Mouse (Mus musculus) C3H10T1/2 (cell line): ENCODE data around the gene Clip1. TPM values are rescaled to one million over a fixed set of nuclear protein-coding genes. Genes with fewer than 3 reads are reported as not detected.

ENCODE experiments used
- polyA plus RNA-seq, 2 experiments: library from polyadenylated mRNA; unstranded; fragments of >200 nt; fragmentation: generic; extraction: Trizol; gene quantifications; one replicate each; pipeline ENCODE4 v1.2.1; 2012; ENCODE audit warnings: missing spikeins in 2 of 2

Gene Clip1
- 10 to 100 TPM in 1 of 2 experiments, 1 to 10 TPM in 1; 1.6 to 18.9 TPM for polyA plus RNA-seq

DNA sequence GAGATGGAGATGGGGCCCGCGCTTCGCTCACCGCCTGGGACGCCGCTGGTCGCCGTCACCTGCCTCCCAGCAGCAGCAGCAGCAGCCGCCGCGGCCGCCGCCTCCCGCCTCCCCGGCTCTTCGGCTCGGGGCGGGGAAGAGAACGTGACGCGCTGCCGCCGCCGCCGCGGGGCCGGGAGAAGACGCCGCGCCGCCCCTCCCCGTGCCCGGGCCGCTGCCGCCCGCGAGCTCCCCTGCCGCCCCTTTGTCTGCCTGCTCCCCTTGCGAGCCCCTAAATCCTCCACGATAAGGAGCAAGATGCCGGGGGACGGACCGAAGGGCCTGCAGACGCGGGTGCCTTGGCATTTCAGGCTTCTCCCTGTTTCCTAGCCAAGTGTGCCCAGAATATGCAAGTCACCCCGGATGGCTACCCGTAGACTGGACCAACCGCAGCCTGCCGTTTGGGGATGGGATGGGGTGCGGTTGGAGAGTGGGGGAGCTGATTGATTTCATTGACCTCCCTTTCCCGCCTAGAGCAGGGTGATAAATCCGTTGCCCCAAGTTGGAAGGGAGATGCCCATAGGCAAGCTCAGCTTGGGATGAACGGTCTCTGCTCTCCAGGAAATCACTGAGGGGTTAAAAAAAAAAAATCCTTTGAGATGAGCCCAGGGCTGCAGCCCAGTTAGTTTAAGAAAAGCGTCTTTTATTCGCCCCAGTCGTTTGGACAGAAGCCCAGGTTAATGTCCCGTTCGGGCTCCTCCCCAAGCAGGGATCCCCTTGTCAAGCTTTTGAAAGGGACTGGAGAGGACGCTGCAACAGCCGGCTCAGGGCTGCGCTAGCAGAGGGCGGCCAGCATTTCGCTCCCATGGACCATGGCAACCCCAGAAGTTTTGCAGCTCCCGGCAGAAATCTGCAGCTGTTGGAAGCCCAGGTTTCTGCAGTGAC is at the start of gene Clip1:
Clip1 (minus strand) TSS at position 398 of the 924 bp plus-strand sequence.

DNA sequence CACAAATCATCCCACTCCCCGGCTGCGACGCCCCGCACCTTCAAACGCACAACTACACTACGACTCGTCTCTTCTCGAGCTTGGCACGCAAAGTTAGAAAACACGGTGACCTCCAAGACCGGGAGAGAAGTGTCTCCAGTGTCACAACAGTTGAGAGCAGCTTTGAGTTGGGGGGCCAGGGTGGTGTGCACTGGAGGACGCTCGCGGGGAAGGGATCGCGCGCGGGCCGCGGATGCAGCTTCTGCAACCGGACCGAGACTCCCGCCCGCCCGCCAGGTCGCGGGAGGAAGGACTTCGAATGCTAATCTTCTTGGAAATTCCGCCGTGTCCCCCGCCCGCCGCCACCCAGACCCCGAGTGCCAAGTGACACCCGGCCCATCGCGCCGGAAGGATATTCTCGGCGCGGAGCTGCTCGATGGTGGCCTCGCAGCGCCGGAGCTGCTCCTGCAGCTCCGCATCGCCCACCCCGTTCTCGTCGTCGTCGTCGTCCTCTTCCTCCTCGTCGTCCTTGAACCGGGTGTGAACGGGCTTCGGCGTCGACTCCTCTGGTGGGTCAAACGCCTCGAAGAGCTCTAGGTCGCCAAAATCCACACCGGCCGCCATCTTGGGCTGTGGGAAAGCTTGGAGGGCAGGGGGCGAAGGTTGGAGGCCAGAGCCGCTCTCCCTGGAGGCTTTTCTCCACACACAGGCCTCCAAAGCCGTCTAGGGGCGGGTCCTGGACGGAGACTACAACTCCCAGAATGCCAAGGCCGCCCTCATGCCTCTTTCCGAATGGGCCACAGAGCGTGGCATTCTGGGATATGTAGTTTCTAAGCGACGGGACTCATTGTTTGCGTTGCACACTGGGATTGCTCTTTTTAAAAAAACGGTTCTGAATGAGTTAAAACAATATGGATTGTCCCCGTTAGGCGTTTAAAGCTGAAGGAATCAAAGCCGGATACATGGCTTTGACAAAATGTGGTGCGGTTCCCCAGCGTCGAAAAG is 36.2 kb upstream of the Clip1 start, which contains the start of gene Zcchc8:
Zcchc8 (minus strand) TSS at position 773 of the 984 bp plus-strand sequence.

DNA sequence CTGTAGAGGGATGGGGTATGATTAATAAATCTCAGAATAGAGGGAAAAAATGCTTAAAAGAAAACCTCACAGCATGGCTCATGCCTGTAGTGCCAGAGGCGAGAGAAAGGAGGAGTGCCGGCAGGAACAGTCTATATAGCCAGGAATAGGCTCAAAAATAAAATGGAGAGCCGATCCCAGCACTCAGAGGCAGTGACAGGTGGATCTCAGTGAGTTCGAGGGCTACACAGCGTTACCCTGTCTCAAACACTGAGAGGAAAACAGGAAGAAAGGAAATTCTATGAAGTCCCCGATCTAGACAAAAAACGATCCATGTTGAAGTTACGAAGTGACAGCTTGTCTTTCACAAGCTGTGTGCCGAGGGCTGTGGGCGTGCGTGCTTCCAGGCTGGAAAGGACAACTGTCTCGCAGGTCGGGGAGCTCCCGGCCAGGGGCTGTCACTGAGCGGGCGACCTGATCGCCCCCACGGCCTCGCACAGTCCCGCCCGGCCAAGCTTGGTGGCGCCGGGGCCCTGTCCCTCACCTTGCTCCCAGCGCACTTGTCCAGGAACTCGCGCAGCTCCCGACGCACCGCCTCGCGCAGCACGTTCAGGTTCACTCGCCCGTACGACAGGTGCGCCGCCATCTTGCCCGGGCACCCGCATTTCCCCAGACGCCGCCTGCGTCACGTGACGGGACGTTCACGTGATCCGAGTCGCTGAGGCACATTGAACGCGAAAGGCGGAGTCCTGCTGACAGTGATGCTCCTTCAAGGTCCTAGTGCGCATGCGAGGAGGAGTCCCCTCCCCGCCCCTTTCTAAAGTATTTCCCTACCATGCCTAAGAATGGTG is 111.8 kb downstream of the Clip1 start, which contains the start of gene Vps33a:
Vps33a (minus strand) TSS at position 682 of the 830 bp plus-strand sequence.

Other genes with a start within 250 kb of the Clip1 start
- gene Lrrc43, start 195.3 kb downstream of the Clip1 start, polyA plus RNA-seq = not detected
- not detected for gene Il31, start 195.1 kb downstream of the Clip1 start, polyA plus RNA-seq
- gene B3gnt4, start 174.2 kb downstream of the Clip1 start, polyA plus RNA-seq = under 1 TPM; 0.05 to 0.45 TPM
- gene Diablo, start 160.4 kb downstream of the Clip1 start, polyA plus RNA-seq = 10 to 100 TPM; 21.5 to 35.0 TPM
- under 1 TPM in 1 of 2 experiments, not detected in 1; 0.08 TPM for gene Gm49027, start 159.1 kb downstream of the Clip1 start, polyA plus RNA-seq
- 10 to 100 TPM in 1 of 2 experiments, 1 to 10 TPM in 1; 5.3 to 13.7 TPM for gene Vps33a, start 111.6 kb downstream of the Clip1 start, polyA plus RNA-seq
- gene Zcchc8, start 36.5 kb upstream of the Clip1 start, polyA plus RNA-seq = 10 to 100 TPM in 1 of 2 experiments, 1 to 10 TPM in 1; 2.1 to 18.1 TPM
- 10 to 100 TPM in 1 of 2 experiments, 1 to 10 TPM in 1; 1.8 to 12.9 TPM for gene Rsrc2, start 64.8 kb upstream of the Clip1 start, polyA plus RNA-seq
- 1 to 10 TPM; 1.3 to 7.6 TPM for gene Kntc1, start 65.1 kb upstream of the Clip1 start, polyA plus RNA-seq
- not detected for gene Hcar2, start 180.9 kb upstream of the Clip1 start, polyA plus RNA-seq
- under 1 TPM in 1 of 2 experiments, not detected in 1; 0.40 TPM for gene Hcar1, start 195.4 kb upstream of the Clip1 start, polyA plus RNA-seq
- 10 to 100 TPM; 10.1 to 27.1 TPM for gene Denr, start 222.6 kb upstream of the Clip1 start, polyA plus RNA-seq
- under 1 TPM in 1 of 2 experiments, not detected in 1; 0.66 TPM for gene Gm43518, start 242.8 kb upstream of the Clip1 start, polyA plus RNA-seq
- gene Ccdc62, start 246.1 kb upstream of the Clip1 start, polyA plus RNA-seq = 1 to 10 TPM; 1.5 to 3.4 TPM